Mouse (Mus musculus) spleen, adult 2 months (tissue): ENCODE measurements around the gene Raver1. TPM values are rescaled to one million over a fixed set of nuclear protein-coding genes. Genes with fewer than 3 reads are reported as not detected.

Experiments
- DNase-seq, 2 experiments: peaks; one replicate each; pipeline versions ENCODE4 v3.0.0 to v3.0.0-alpha.2; 2012 to 2021; ENCODE audit warnings: low spot score in 2 of 2, low read depth in 1 of 2
- H3K27ac ChIP-seq: fragments of 200-500 bp; 2 replicates; pipeline ENCODE4 v1.5.1; 2012; ENCODE audit warnings: low read length, inconsistent platforms; ENCODE audit not compliant: insufficient read depth
- H3K27me3 ChIP-seq: fragments of 200-500 bp; 2 replicates; pipeline ENCODE4 v1.6.1; 2012; ENCODE audit warnings: mild to moderate bottlenecking, moderate library complexity, low read length, inconsistent platforms; ENCODE audit not compliant: control insufficient read depth, insufficient read depth
- H3K36me3 ChIP-seq: fragments of 200-500 bp; 2 replicates; pipeline ENCODE4 v1.6.1; 2012; ENCODE audit warnings: mild to moderate bottlenecking, low read length, inconsistent platforms; ENCODE audit not compliant: control insufficient read depth, insufficient read depth
- H3K4me1 ChIP-seq: fragments of 200-500 bp; 2 replicates; pipeline ENCODE4 v1.6.1; 2011; ENCODE audit warnings: inconsistent platforms; ENCODE audit not compliant: control insufficient read depth, insufficient read depth, insufficient read length
- H3K4me3 ChIP-seq: fragments of 200-500 bp; 2 replicates; pipeline ENCODE4 v1.5.1; 2011; ENCODE audit warnings: mild to moderate bottlenecking, inconsistent platforms; ENCODE audit not compliant: insufficient read depth, insufficient read length; ENCODE audit errors: extremely low read depth
- CTCF ChIP-seq: fragments of 200-500 bp; IDR thresholded peaks from 2 replicates; pipeline ENCODE4 v1.5.1; 2011; ENCODE audit warnings: mild to moderate bottlenecking, inconsistent platforms; ENCODE audit not compliant: insufficient read depth, insufficient read length, insufficient replicate concordance; ENCODE audit errors: extremely low read depth
- POLR2A ChIP-seq: fragments of 200-500 bp; IDR thresholded peaks from 2 replicates; pipeline ENCODE4 v1.6.1; 2011; ENCODE audit warnings: low read depth, low read length, inconsistent platforms
- WGBS: fragments of 180-500 bp; shearing (Covaris S2); methylation state at CpG from one replicate; pipeline ENCODE4 v1.1.7; 2018; 5-methylcytosine and 5-hydroxymethylcytosine counted together
- polyA plus RNA-seq: library from polyadenylated mRNA; depleted of rRNA; stranded (reverse); fragments of >200 nt; gene quantifications from 2 replicates; pipeline ENCODE4 v1.2.3, GENCODE M21; 2012

Raver1 gene
- polyA plus RNA-seq, 1 experiment: 77.9 TPM

DNA sequence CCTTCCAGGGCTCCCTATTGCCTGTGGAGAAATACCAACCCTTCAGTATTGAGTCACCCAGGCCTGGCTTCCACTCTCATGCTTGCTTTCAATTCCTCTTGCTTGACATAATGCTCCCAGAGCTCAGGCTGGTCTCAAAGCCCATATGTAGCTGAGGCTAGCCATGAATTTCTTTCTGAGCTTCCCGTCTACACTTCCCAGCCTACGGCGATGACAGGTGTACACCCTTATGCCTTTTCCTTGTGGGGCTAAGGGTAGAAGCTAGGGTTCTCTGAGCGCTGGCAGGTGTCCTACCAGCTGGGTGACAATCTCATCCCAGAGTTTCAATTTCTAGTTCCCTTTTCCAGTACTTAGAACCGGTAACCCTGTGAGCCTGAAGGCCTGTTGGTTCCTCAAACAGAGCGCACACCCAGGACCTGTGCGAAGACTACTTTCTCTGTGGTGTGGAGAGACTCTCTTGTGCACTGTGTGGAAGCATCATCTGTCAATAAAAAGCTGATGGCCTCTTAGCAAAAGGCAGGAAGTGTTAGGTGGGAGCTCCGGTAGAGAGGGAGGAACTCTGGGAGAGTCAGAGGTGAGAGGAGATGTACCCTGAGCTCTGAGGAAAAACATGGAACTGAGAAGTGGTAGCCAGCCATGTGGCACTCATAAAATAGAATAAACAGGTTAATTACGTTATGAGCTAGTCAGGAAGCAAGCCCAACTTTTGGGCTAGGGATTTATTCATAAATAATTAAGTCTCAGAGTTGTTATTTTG, 33.9 kb upstream of the Raver1 start:
- peaks cover 31% of the 10 kb centered on the region for H3K36me3 ChIP-seq
- H3K4me1 ChIP-seq: no peaks in the 10 kb centered on the region
- no peaks in the 10 kb centered on the region for H3K27me3 ChIP-seq
- TF ChIP-seq CTCF (no peak), POLR2A (no peak)
- no peak for DNase-seq
- 52% methylated on average over 9 of the region's 9 CpGs for WGBS
- H3K27ac ChIP-seq: peak overlapping the region; percentile 38
- H3K4me3 ChIP-seq: no peak overlapping the region

DNA sequence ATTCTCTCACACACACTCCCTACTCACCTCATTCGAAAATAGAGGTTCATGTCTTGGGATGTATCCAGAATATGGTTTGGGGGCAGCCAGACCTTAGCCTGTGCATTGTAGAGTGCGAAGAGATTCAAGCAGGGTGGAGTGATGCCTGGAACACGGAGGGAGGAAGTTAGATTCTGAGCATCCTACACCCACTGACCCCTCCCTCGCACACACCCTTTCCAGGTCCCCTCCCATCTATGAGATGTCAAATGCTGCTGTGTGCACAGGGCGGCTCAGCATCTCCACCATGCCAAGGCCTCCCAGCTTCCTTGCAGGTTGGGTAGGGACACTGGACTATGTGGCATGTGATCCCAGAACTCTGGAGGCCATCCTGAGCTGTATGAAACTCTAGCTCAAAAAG, 33.0 kb upstream of the Raver1 start:
- DNase-seq: no peak
- Histone ChIP-seq H3K36me3 (peaks cover 34% of the 10 kb centered on the region), H3K4me3 (no peak overlapping the region), H3K27me3 (no peaks in the 10 kb centered on the region), H3K27ac (no peak overlapping the region), H3K4me1 (no peaks in the 10 kb centered on the region)
- TF ChIP-seq POLR2A: no peak
- TF ChIP-seq CTCF: no peak
- WGBS: 79% methylated on average over 5 of the region's 5 CpGs

DNA sequence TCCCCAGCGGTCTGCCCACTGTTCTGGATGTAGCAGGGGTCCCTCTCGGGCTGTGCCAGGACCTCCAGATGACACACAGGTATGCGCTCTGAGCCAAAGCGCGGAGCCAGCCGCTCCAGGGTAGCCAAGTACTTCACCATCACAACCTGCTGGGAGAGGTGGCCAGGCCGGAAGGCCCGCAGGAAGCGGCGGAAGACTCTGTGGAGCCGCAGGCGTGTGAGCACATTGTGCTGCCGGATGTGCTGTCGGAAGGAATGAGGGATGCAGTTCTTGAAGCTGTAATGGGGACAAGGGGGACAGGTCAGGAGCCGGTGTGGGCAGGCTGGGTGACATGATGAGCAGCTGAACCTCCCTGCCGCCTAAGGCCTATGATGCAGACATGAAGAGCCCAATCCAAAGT, 29.7 kb upstream of the Raver1 start:
- WGBS: 94% methylated on average over 16 of the region's 16 CpGs

DNA sequence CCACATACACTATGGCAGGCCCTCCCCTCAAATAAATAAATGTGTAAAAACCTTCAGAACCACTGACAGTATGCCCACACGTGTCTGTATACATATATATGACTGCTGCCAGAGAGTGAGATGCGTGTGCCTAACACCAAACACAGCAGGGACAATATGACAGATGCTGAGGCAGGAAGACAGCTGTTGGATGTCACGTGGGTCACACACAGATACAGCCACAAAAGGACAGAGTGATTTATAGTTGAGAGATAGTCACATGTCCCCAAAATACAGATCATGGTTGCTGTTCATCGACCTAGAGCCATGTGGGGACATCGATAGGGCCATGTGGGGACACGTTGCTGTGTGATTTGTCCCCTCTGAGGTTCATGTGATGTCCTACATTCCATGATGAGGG, 25.3 kb upstream of the Raver1 start:
- DNase-seq: no peak
- TF ChIP-seq CTCF (no peak), POLR2A (no peak)
- H3K27ac ChIP-seq: no peak overlapping the region
- H3K4me1 ChIP-seq: no peaks in the 10 kb centered on the region
- peaks cover 21% of the 10 kb centered on the region for H3K36me3 ChIP-seq
- H3K4me3 ChIP-seq: no peak overlapping the region
- no peaks in the 10 kb centered on the region for H3K27me3 ChIP-seq
- WGBS: 79% methylated on average over 6 of the region's 6 CpGs

More for the DNA sequence above, 29.7 kb upstream of the Raver1 start:
- H3K27me3 ChIP-seq: no peaks in the 10 kb centered on the region
- no peaks in the 10 kb centered on the region for H3K4me1 ChIP-seq
- H3K4me3 ChIP-seq: no peak overlapping the region
- peaks cover 33% of the 10 kb centered on the region for H3K36me3 ChIP-seq
- TF ChIP-seq POLR2A (no peak), CTCF (no peak)
- no peak overlapping the region for H3K27ac ChIP-seq
- DNase-seq: no peak

DNA sequence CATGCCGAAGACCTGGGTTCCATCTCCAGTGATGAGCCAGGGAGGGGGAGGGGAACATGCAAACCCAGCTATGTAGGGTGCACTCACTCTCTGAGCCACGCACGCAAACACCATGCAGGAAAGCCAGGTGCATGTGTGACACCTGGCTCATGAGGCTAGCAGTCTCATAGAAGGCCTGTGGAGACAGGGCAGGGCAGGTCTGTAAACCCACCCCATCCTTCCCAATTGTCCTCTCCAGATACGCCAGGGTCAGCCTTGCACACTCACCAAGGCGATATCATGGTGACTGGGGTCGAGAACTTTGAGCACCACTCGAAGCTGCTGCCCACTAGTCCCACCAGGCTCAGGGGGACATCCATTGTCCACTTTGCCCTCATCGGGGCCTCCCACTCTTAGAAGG, 23.3 kb upstream of the Raver1 start:
- Histone ChIP-seq H3K27ac (no peak overlapping the region), H3K27me3 (no peaks in the 10 kb centered on the region), H3K4me1 (no peaks in the 10 kb centered on the region)

DNA sequence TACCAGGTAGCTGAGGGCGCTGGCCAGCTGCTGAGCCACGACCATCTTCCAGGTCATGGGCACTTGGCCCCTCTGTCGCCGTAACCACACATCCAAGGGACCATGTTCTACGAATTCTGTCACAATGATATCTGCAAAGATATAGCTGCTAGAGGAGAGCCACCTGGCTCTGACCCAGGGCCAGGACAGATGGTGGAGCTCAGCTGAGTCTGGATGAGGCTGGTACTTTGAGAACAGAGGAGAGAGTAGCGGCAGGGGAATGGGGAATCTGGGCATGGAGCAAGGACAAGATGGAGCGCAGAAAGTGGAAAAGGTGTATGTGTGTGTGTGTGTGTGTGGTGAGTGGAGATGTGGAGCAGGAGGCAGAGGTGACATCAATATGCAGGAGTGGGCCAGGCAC, 22.4 kb upstream of the Raver1 start:
- H3K27me3 ChIP-seq: no peaks in the 10 kb centered on the region
- no peak overlapping the region for H3K27ac ChIP-seq
- no peak for DNase-seq
- TF ChIP-seq POLR2A: no peak
- no peak for TF ChIP-seq CTCF
- no peak overlapping the region for H3K4me3 ChIP-seq
- no peaks in the 10 kb centered on the region for H3K4me1 ChIP-seq
- 93% methylated on average over 7 of the region's 7 CpGs for WGBS
- H3K36me3 ChIP-seq: peaks cover 13% of the 10 kb centered on the region

More for the DNA sequence above, 23.3 kb upstream of the Raver1 start:
- TF ChIP-seq POLR2A (no peak), CTCF (no peak)
- H3K4me3 ChIP-seq: no peak overlapping the region
- peaks cover 11% of the 10 kb centered on the region for H3K36me3 ChIP-seq
- WGBS: 92% methylated on average over 8 of the region's 8 CpGs
- no peak for DNase-seq

DNA sequence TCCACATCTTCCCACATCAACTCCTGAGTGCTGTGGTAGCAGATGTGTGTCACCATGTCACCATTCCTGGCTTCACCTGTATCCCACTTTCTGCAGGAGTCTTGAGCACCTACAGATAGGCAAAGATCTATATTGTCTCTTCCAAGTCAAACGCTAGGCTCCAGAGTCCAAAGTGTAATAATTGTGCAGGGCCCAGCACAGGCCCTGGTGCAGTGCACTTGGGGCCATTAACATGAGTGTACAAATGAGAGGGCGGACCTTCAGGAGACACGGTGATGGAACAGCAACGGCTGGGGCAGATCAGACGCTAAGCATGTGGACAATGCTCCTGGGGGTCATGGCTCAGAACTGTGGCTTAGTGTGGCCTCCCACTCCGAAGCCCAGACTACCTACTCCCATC, 21.9 kb upstream of the Raver1 start:
- DNase-seq: no peak
- no peaks in the 10 kb centered on the region for H3K27me3 ChIP-seq
- 94% methylated on average over 6 of the region's 6 CpGs for WGBS
- no peak overlapping the region for H3K27ac ChIP-seq
- peaks cover 16% of the 10 kb centered on the region for H3K36me3 ChIP-seq
- no peak for TF ChIP-seq CTCF
- TF ChIP-seq POLR2A: no peak
- no peaks in the 10 kb centered on the region for H3K4me1 ChIP-seq
- H3K4me3 ChIP-seq: no peak overlapping the region
